Mouse (Mus musculus): ENCODE measurements around the gene Mical2.

DNA sequence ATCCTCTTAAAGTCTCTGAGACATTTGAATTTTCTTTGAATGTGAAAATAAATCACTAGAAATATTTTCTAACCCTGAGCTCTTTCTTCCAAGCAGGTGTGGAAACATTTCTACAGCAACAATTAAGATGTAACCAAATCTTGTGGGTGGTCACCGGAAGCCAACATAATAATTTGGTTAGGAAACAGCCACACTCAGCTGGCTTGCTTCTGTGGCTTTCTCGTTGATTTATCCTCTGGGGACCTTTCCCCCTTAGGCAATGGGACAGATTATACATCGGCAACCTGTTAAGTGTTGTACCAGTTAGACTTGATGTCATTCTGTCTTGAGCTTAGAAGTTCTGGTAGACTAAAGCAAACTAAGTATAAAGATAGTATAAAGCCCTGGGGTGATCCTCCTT is 22.2 kb downstream of the Mical2 start:
- TF ChIP-seq POLR2A (IDR thresholded peaks at IDR 0.05; ENCODE audit: insufficient read depth, low read depth, low read length) (no peak), EP300 (IDR thresholded peaks at IDR 0.05; ENCODE audit: insufficient read depth, low read depth, low read length) (no peak), CTCF (IDR thresholded peaks at IDR 0.05) (no peak)
